Mouse (Mus musculus): ENCODE measurements around the gene Olfr1181.
"Not testable (repeated sequence)": the region's sequence is repeated elsewhere in the genome, so short reads cannot be mapped to it uniquely, and the experiment has no call there.

The Olfr1181 gene

GRCm38 (mm10) chr2:88426071-88426470 is at the start of gene Olfr1181:
Olfr1181 (minus strand) TSS chr2:88426171.
- in situ Hi-C loops (cut with MseI, MboI) = no loop called here

- in situ Hi-C loops (cut with MseI, MboI) = not testable (repeated sequence)
Measured at GRCm38 (mm10) chr2:88454567-88454966, 28.6 kb upstream of the Olfr1181 start, which contains the start of gene Olfr1183. Olfr1183 (plus strand) TSS chr2:88454867.

- in situ Hi-C loops (cut with MseI, MboI) = no loop called here
Measured at GRCm38 (mm10) chr2:88449031-88449430, 23.1 kb upstream of the Olfr1181 start, which contains the start of gene Gm13757. Gm13757 (minus strand) TSS chr2:88449131.

GRCm38 (mm10) chr2:88419051-88419450 is 6.9 kb downstream of the Olfr1181 start, which contains the start of gene Olfr1180:
Olfr1180 (minus strand) TSS chr2:88419151.
- in situ Hi-C loops (cut with MseI, MboI) = no loop called here

GRCm38 (mm10) chr2:88406353-88406752 is 19.6 kb downstream of the Olfr1181 start, which contains the start of gene Olfr1179:
Olfr1179 (minus strand) TSS chr2:88406453.
- in situ Hi-C loops (cut with MseI, MboI) = no loop called here

GRCm38 (mm10) chr2:88386762-88387161 is 39.2 kb downstream of the Olfr1181 start, which contains the start of gene Olfr1178:
Olfr1178 (plus strand) TSS chr2:88387062.
- in situ Hi-C loops (cut with MseI, MboI) = no loop called here
